Mouse (Mus musculus) retina, adult 2 months (tissue): ENCODE results near the gene Btbd35f21.
"Not testable (repeated sequence)": the region's sequence is repeated elsewhere in the genome, so short reads cannot be mapped to it uniquely, and the experiment has no call there.

Experiments
- DNase-seq: peaks from one replicate; pipeline ENCODE4 v3.0.0-alpha.2; 2012; ENCODE audit warnings: low read depth, low spot score

The Btbd35f21 gene

GRCm38 (mm10) chrX:32725809-32726208 lies at the start of gene Btbd35f21:
Gene Btbd35f21, plus strand, starts transcription at chrX:32726109.
- not testable (repeated sequence) for DNase-seq
